Mouse (Mus musculus) neural tube, embryonic 11.5 days (tissue): Measurements from ENCODE around the gene Insr. TPM values are rescaled to one million over a fixed set of nuclear protein-coding genes. Genes with fewer than 3 reads are reported as not detected.

Experiments used
- ATAC-seq: fragments of 200-750 bp; cut with Nextera tagmentation; 2 replicates; pipeline ENCODE4 v1.8.0; 2017; ENCODE audit warnings: moderate number of reproducible peaks, mild to moderate bottlenecking, moderate TSS enrichment, moderate library complexity; ENCODE audit not compliant: insufficient read depth, low FRiP score, low TSS enrichment
- DNase-seq: peaks from one replicate; pipeline ENCODE4 v3.0.0-alpha.2; 2015; ENCODE audit warnings: low spot score
- H3K27ac ChIP-seq: fragments of 300-500 bp; sonication (generic); 2 replicates; pipeline ENCODE4 v1.5.1; 2014; ENCODE audit warnings: low read depth, mild to moderate bottlenecking, low read length
- H3K27me3 ChIP-seq: fragments of 300-500 bp; sonication (generic); 2 replicates; pipeline ENCODE4 v1.6.1; 2014; ENCODE audit warnings: mild to moderate bottlenecking, low read length, mixed read lengths; ENCODE audit not compliant: control insufficient read depth, insufficient read depth
- H3K36me3 ChIP-seq: fragments of 300-500 bp; sonication (generic); 2 replicates; pipeline ENCODE4 v1.6.1; 2014; ENCODE audit warnings: mild to moderate bottlenecking, low read length, moderate library complexity, mixed read lengths; ENCODE audit not compliant: control insufficient read depth, insufficient read depth
- H3K4me1 ChIP-seq: fragments of 300-500 bp; sonication (generic); 2 replicates; pipeline ENCODE4 v1.6.1; 2014; ENCODE audit warnings: low read length, mixed read lengths; ENCODE audit not compliant: control insufficient read depth, insufficient read depth
- H3K4me2 ChIP-seq: fragments of 300-500 bp; sonication (generic); 2 replicates; pipeline ENCODE4 v1.6.1; 2014; ENCODE audit warnings: low read depth, mild to moderate bottlenecking, moderate library complexity
- H3K4me3 ChIP-seq: fragments of 300-500 bp; sonication (generic); 2 replicates; pipeline ENCODE4 v1.5.1; 2014; ENCODE audit warnings: low read depth, low read length
- H3K9ac ChIP-seq: fragments of 300-500 bp; sonication (generic); 2 replicates; pipeline ENCODE4 v1.6.1; 2014; ENCODE audit warnings: mild to moderate bottlenecking, low read length
- H3K9me3 ChIP-seq: fragments of 300-500 bp; sonication (generic); 2 replicates; pipeline ENCODE4 v1.6.1; 2016; ENCODE audit warnings: low read length; ENCODE audit not compliant: control insufficient read depth
- WGBS: fragments of 180-500 bp; shearing (Covaris S2); extraction: QIAGEN DNeasy Blood & Tissue Kit; methylation state at CpG from one replicate; pipeline ENCODE4 v1.1.7; 2014; 5-methylcytosine and 5-hydroxymethylcytosine counted together
- polyA plus RNA-seq: library from polyadenylated mRNA; unstranded; fragments of >200 nt; fragmentation: Nextera tagmentation; extraction: Ambion mirVana; gene quantifications from 2 replicates; pipeline ENCODE4 v1.2.1, GENCODE M21; 2014

Gene Insr
- polyA plus RNA-seq, 1 experiment from 2014 or later, result 43.3 TPM

DNA sequence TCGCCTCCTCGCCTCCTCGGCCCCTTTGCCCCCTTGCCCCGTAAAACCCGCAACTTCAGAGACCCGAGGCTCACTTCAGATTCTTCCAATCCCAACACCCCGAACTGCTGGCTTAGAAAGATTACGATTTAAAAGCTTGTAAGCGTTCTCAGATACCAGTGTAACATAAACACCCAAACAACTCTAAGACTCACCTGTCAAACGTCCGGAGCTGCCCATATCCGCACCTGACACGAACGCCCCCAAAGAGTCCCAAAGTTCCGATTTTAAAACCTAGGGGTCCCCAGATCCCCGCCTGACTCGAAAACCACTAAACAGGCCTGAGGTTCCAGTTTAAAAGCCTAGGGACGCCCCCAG is 282 bp upstream of the Insr start:
- H3K27ac ChIP-seq, result no peak overlapping the region
- no peaks in the 10 kb centered on the region for H3K9me3 ChIP-seq
- no peaks in the 10 kb centered on the region; the same call in 1 of the 2 replicates for H3K36me3 ChIP-seq
- H3K27me3 ChIP-seq, result no peaks in the 10 kb centered on the region
- peak overlapping the region; percentile 37 for H3K9ac ChIP-seq
- H3K4me1 ChIP-seq, result peaks cover 8% of the 10 kb centered on the region
- 1% methylated on average over 18 of the region's 18 CpGs for WGBS
- DNase-seq (no peak), ATAC-seq (no peak)
- peak overlapping the region; percentile 88 for H3K4me3 ChIP-seq
- H3K4me2 ChIP-seq, result peak overlapping the region; percentile 41

DNA sequence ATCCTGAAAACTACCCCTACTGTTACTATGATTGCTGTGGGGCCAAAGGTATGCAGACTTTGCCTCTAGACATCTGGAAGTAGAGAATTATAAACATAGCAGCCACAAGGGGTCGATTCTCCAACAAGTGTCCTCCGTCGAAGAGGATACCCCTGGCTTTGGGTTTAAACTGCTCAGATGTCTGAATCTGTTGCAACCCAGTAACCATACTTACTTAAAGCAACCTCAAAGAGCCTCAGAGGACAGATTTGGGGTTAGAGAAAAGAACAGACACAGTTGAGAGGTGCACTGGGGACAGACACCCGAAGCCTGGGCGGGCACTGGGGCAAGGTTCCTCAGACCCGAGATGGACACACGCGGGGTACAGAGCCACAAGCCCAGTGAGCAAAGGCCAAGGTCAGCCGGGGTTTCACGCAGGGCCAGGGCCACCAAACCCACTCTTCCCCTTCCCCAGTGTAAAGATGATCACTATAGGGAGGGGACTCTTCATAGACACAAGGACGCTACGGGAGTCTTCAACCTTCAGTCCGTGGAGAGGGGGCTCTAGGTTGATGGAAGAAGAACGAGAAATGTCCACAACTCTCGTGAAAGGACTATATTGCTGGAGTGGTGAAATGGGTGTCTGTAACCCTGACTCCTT is 1.1 kb downstream of the Insr start:
- H3K9ac ChIP-seq, result peak overlapping the region; percentile 93
- H3K4me1 ChIP-seq, result peaks cover 8% of the 10 kb centered on the region
- H3K4me2 ChIP-seq, result peak overlapping the region; percentile 41
- WGBS, result 46% methylated on average over 15 of the region's 15 CpGs
- ATAC-seq (no peak), DNase-seq (no peak)
- H3K36me3 ChIP-seq, result no peaks in the 10 kb centered on the region; the same call in 1 of the 2 replicates
- peak overlapping the region; percentile 88 for H3K4me3 ChIP-seq
- no peak overlapping the region for H3K27ac ChIP-seq
- H3K27me3 ChIP-seq, result no peaks in the 10 kb centered on the region
- H3K9me3 ChIP-seq, result no peaks in the 10 kb centered on the region

DNA sequence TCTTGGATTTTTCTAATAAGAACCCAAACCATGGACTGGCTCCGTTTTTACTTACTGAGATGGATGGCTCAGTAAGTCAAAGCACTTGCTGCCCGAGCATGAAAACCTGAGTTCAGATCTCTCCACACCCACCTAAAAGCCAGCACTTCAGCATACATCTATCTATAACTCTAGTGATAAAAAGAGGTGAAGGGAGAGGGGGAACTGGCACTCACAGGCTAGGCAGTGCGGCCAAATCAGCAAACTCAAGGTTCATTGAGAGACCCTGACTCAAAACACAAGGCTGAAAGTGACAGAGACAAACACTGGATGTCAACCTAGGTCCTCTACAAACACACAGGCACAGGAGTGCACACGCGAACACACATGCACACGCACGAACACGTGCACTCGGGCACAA is 2.2 kb downstream of the Insr start:
- Histone ChIP-seq H3K4me2 (no peak overlapping the region; the same call in 1 of the 2 replicates), H3K27me3 (no peaks in the 10 kb centered on the region), H3K9me3 (no peaks in the 10 kb centered on the region), H3K4me3 (no peak overlapping the region), H3K9ac (no peak overlapping the region), H3K27ac (no peak overlapping the region), H3K36me3 (no peaks in the 10 kb centered on the region; the same call in 1 of the 2 replicates), H3K4me1 (peaks cover 8% of the 10 kb centered on the region)
- ATAC-seq, result no peak
- 95% methylated on average over 9 of the region's 9 CpGs for WGBS
- DNase-seq, result no peak

DNA sequence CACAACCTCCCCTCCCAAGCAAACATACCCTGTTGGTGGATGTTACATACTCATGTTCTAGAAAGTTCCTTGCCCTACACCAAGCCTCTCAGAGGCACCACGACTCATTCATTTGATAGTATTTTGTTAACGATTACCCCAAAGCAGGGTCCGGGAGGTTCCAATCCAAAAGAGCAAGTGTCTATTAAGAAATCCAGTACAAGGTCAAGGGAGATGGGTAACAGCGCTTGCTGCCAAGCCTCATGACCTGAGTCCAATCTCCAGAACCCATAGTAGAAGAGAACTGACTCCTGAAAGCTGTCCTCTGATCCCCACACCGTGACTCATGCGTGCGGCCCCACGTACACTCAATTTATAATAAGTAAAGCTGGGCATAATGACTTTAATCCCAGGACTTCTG is 3.4 kb downstream of the Insr start:
- Histone ChIP-seq H3K27me3 (no peaks in the 10 kb centered on the region), H3K4me3 (no peak overlapping the region), H3K27ac (no peak overlapping the region), H3K9me3 (no peaks in the 10 kb centered on the region), H3K4me2 (no peak overlapping the region), H3K36me3 (no peaks in the 10 kb centered on the region; the same call in 1 of the 2 replicates), H3K4me1 (peaks cover 8% of the 10 kb centered on the region), H3K9ac (no peak overlapping the region)
- WGBS, result 95% methylated on average over 8 of the region's 8 CpGs
- ATAC-seq (no peak), DNase-seq (no peak)

DNA sequence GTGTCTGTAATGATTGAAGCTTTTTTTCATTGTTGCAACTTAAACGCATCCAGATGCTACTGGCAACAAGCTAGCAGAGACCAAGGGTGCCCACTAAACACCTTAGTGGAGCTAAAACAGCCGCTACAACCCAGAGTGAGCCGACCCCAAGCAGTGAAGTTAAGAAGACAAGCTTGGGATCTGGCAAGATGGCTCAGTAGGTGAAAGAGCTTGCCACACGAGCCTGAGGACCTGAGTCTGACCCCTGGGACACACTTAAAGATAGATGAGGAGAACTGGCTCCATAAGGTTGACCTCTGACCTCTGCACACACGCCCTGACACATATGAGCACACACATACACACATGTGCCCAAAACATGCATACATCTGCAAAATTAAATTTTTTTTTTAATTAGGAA is 4.2 kb downstream of the Insr start:
- Histone ChIP-seq H3K27me3 (no peaks in the 10 kb centered on the region), H3K9ac (no peak overlapping the region), H3K4me1 (peaks cover 8% of the 10 kb centered on the region), H3K4me2 (no peak overlapping the region), H3K4me3 (no peak overlapping the region), H3K27ac (no peak overlapping the region), H3K36me3 (no peaks in the 10 kb centered on the region; the same call in 1 of the 2 replicates), H3K9me3 (no peaks in the 10 kb centered on the region)
- ATAC-seq (no peak), DNase-seq (no peak)
- 73% methylated on average over 5 of the region's 5 CpGs for WGBS

DNA sequence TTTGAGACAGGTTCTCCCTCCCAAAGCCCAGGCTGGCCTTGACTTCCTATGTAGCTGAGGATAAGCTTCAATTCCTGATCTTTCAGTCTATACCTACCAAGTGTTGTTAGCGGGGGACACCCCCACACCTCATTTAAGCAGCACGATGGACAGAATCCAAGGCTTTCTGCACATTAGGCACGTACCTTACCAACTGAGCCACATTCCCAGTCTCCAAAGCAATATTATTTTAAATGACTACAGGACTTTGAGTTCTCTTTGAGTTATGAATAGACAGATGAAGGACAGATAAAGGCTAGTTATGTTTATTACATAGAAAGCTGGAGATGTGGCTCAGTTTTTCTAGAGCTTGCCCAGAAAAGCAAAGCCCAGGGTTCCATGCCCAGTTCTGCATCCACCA is 5.6 kb downstream of the Insr start:
- no peak for ATAC-seq
- Histone ChIP-seq H3K9ac (no peak overlapping the region), H3K4me3 (no peak overlapping the region), H3K4me2 (no peak overlapping the region), H3K27ac (no peak overlapping the region), H3K36me3 (no peaks in the 10 kb centered on the region; the same call in 1 of the 2 replicates), H3K27me3 (no peaks in the 10 kb centered on the region), H3K4me1 (peaks cover 8% of the 10 kb centered on the region), H3K9me3 (no peaks in the 10 kb centered on the region)
- DNase-seq, result no peak
- 99% methylated on average over 3 of the region's 3 CpGs for WGBS

DNA sequence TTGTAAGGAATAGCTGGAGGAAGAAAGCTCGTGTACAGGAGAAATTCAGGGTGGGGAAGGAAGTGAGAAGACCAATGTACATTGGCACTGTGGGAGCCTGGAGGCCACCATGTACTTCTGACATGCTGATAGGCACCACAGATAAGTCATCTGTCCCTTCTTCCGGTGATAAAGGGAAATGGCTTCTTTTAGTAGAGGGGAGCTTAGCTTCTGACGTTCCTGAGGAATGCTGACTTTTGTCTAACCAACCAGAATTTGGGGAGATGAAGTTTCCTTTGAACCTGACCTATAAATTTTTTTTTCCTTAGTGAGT is 12.0 kb downstream of the Insr start:
- no peaks in the 10 kb centered on the region for H3K4me1 ChIP-seq
- ATAC-seq, result no peak
- no peak overlapping the region for H3K4me3 ChIP-seq
- no peak overlapping the region for H3K9ac ChIP-seq
- no peak overlapping the region for H3K4me2 ChIP-seq
- H3K27me3 ChIP-seq, result no peaks in the 10 kb centered on the region
- H3K9me3 ChIP-seq, result no peaks in the 10 kb centered on the region; the same call in 1 of the 2 replicates
- 85% methylated on average over 3 of the region's 3 CpGs for WGBS
- no peaks in the 10 kb centered on the region for H3K36me3 ChIP-seq
- no peak for DNase-seq
- H3K27ac ChIP-seq, result no peak overlapping the region

DNA sequence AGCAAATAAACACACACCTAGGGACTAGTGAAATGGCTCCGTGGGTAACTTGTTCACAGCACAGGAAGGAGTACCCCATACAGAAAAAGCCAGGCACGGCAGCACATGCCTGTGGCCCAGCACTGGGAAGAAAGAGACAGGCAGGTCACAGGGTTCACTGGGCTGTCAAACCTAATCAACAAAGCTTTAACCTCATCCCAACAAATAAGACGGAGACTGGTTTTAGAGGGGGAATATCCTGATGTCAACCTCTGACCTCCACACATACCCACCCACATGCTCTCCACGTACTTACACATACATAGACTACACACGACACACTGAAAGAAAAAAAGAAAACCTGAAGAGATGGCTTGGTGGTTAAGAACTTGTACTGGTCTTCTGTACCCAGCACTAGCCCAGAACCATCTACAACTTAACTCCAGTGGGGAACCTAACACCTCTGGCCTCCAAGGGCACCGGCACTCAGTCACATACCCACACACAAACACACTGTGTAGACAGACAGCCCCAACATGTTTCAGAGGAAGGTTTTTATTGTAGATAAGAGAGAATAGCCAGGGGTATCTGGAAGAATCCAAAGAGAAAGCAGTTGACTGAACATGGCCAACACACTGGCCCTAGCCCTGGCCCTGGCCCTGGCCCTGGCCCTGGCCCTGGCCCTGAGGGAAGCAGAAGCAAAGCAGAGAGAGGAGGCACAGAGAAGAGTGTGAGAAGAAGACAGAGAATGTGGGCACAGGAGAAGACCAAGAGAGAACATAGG is 12.6 kb downstream of the Insr start:
- 84% methylated on average over 6 of the region's 6 CpGs for WGBS

DNA sequence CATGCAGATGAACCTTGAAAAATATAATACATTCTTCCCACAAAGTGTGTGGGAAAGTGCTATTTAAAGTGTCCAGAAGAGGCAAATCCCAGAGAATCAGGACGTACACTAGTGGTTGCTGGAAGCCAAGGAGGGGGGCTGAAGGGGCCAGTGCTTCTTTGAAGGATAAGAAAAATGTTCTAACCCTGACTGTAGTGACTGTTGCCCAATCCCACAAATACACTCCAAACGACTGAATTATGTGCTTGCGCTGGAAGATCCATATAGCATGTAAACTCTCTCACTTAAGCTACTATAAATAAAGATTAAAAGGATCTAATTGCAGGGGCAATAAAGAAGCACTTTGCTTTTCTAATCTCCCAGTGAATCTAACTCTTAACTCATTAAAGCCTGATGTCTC is 14.2 kb downstream of the Insr start:
- H3K27ac ChIP-seq, result no peak overlapping the region
- no peaks in the 10 kb centered on the region; the same call in 1 of the 2 replicates for H3K9me3 ChIP-seq
- H3K9ac ChIP-seq, result no peak overlapping the region
- no peak for ATAC-seq
- H3K4me1 ChIP-seq, result no peaks in the 10 kb centered on the region
- no peaks in the 10 kb centered on the region for H3K36me3 ChIP-seq
- 67% methylated on average over 3 of the region's 3 CpGs for WGBS
- no peak for DNase-seq
- H3K27me3 ChIP-seq, result no peaks in the 10 kb centered on the region
- no peak overlapping the region for H3K4me3 ChIP-seq
- H3K4me2 ChIP-seq, result no peak overlapping the region

More for the DNA sequence above, 12.6 kb downstream of the Insr start:
- ATAC-seq (no peak), DNase-seq (no peak)
- Histone ChIP-seq H3K36me3 (no peaks in the 10 kb centered on the region), H3K9ac (no peak overlapping the region), H3K27me3 (no peaks in the 10 kb centered on the region), H3K9me3 (no peaks in the 10 kb centered on the region; the same call in 1 of the 2 replicates), H3K4me3 (no peak overlapping the region), H3K4me1 (no peaks in the 10 kb centered on the region), H3K4me2 (no peak overlapping the region), H3K27ac (no peak overlapping the region)
